Mouse (Mus musculus): Measurements from ENCODE around the gene Usp4.

The Usp4 gene

GRCm38 (mm10) chr9:108342301-108342831 lies 5.3 kb upstream of the Usp4 start:
- no peak for DNase-seq (ENCODE audit: low spot score)

GRCm38 (mm10) chr9:108343331-108343730 lies 4.3 kb upstream of the Usp4 start:
- DNase-seq (ENCODE audit: low spot score) = no peak

- no peak for DNase-seq (ENCODE audit: low spot score)
Observed at GRCm38 (mm10) chr9:108343835-108344234, 3.8 kb upstream of the Usp4 start.

- DNase-seq (ENCODE audit: low spot score) = no peak
Observed at GRCm38 (mm10) chr9:108344471-108344870, 3.2 kb upstream of the Usp4 start.

- DNase-seq (ENCODE audit: low spot score) = no peak
Observed at GRCm38 (mm10) chr9:108347024-108347423, 629 bp upstream of the Usp4 start.

GRCm38 (mm10) chr9:108348290-108348680 lies 632 bp downstream of the Usp4 start:
- no peak for DNase-seq (ENCODE audit: low spot score)

- DNase-seq (ENCODE audit: low spot score) = no peak
Observed at GRCm38 (mm10) chr9:108349727-108350126, 2.1 kb downstream of the Usp4 start.

GRCm38 (mm10) chr9:108378234-108378633 lies 30.6 kb downstream of the Usp4 start:
- no peak for DNase-seq (ENCODE audit: low spot score)

- DNase-seq (ENCODE audit: low spot score) = no peak
Observed at GRCm38 (mm10) chr9:108378736-108379135, 31.1 kb downstream of the Usp4 start.

- DNase-seq (ENCODE audit: low spot score) = no peak
Observed at GRCm38 (mm10) chr9:108379294-108379693, 31.6 kb downstream of the Usp4 start.

- DNase-seq (ENCODE audit: low spot score) = no peak
Observed at GRCm38 (mm10) chr9:108381382-108381781, 33.7 kb downstream of the Usp4 start.

GRCm38 (mm10) chr9:108385006-108385405 lies 37.4 kb downstream of the Usp4 start:
- no peak for DNase-seq (ENCODE audit: low spot score)

GRCm38 (mm10) chr9:108386816-108387215 lies 39.2 kb downstream of the Usp4 start:
- DNase-seq (ENCODE audit: low spot score) = no peak

- no peak for DNase-seq (ENCODE audit: low spot score)
Observed at GRCm38 (mm10) chr9:108388601-108389000, 40.9 kb downstream of the Usp4 start.

- no peak for DNase-seq (ENCODE audit: low spot score)
Observed at GRCm38 (mm10) chr9:108389220-108389619, 41.6 kb downstream of the Usp4 start.

GRCm38 (mm10) chr9:108392676-108393075 lies 45.0 kb downstream of the Usp4 start, which contains the start of gene 1700102P08Rik:
TSS of gene 1700102P08Rik (plus strand) at chr9:108392805.
- no peak for DNase-seq (ENCODE audit: low spot score)

- DNase-seq (ENCODE audit: low spot score) = no peak
Observed at GRCm38 (mm10) chr9:108394191-108394590, 46.5 kb downstream of the Usp4 start.

GRCm38 (mm10) chr9:108395427-108395826 lies 47.8 kb downstream of the Usp4 start:
- no peak for DNase-seq (ENCODE audit: low spot score)

- DNase-seq (ENCODE audit: low spot score) = no peak
Observed at GRCm38 (mm10) chr9:108398324-108398723, 50.7 kb downstream of the Usp4 start.

- peak; percentile 71 for DNase-seq (ENCODE audit: low spot score)
Observed at GRCm38 (mm10) chr9:108401186-108401960, 53.7 kb downstream of the Usp4 start.

- peak; percentile 29 for DNase-seq (ENCODE audit: low spot score)
Observed at GRCm38 (mm10) chr9:108403081-108403480, 55.4 kb downstream of the Usp4 start.

- no peak for DNase-seq (ENCODE audit: low spot score)
Observed at GRCm38 (mm10) chr9:108404451-108404850, 56.8 kb downstream of the Usp4 start.

GRCm38 (mm10) chr9:108409535-108409934 lies 61.9 kb downstream of the Usp4 start:
- DNase-seq (ENCODE audit: low spot score) = no peak

Measured in left cerebral cortex, adult 11 months (tissue).